Mouse (Mus musculus) megakaryocyte progenitor cell, adult 5-6 weeks (primary cell): Measurements from ENCODE around the gene Fbxw11. TPM values are rescaled to one million over a fixed set of nuclear protein-coding genes. Genes with fewer than 3 reads are reported as not detected.
"Not testable (repeated sequence)": the region's sequence is repeated elsewhere in the genome, so short reads cannot be mapped to it uniquely, and the experiment has no call there.

ENCODE experiments used
- ATAC-seq: replicated peaks from 2 replicates; pipeline ENCODE4 v1.8.0; 2016; ENCODE audit warnings: mild to moderate bottlenecking, moderate TSS enrichment, inconsistent platforms; ENCODE audit not compliant: poor library complexity
- total RNA-seq, 2 experiments: library from RNA; stranded (forward) in 1 of 2; stranded (reverse) in 1 of 2; fragments of 157-497, 149-512 nt in 1 of 2; fragments of 200-1000 nt in 1 of 2; gene quantifications; 2 replicates each; pipeline versions ENCODE4 v1.2.3 to v1.2.4; 2015 to 2017

The Fbxw11 gene
- total RNA-seq (2015) (35.5 and 44.0 TPM in 2 replicates), total RNA-seq (2017) (62.3 and 72.8 TPM in 2 replicates)

GRCm38 (mm10) chr11:32642249-32642876 is at the start of gene Fbxw11:
Gene Fbxw11, plus strand, starts transcription at chr11:32642724.
- ATAC-seq, result peak; percentile 81

DNA sequence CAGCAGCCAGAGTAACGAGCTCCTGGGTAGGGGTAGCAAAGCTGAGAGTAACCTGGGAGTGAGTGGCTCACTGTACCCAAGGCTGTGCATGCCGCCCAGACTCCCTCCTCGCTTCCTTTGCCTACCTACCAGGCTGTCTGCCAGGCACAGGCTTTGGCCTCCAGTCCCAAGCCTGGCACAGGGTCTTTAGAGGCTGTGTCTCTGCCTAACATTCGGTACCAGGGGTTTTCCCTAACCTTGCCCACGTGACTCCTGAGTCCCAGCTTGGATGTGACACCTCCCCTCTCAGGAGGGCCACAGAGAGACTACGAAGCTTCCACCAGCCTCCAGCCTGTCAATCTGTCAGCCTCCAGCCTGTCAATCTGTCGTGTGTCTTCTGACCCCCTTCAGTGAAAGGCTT is 49.4 kb upstream of the Fbxw11 start:
- ATAC-seq, result no peak

GRCm38 (mm10) chr11:32594122-32594521 is 48.4 kb upstream of the Fbxw11 start:
- ATAC-seq, result no peak

DNA sequence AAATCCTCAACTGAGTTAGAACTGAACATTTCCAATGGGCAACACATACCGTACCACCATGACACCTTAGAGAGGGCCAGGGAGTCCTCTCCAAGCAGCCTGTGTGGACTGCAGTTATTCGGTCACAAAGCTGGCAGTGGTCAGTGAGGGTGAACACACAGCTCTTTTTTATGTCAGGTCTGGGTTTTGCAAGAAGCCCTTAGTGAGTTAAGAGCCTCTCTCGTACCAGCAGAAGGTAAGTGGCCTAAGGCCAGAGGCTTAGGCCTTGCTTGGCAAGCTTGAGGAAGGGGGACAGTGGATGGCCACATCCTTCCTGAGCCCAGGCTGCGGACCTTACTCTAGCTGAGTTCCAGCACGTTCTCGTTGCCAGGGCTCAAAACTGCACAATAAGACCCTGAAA is 42.2 kb upstream of the Fbxw11 start:
- no peak for ATAC-seq

GRCm38 (mm10) chr11:32601528-32602323 is 40.8 kb upstream of the Fbxw11 start:
- 0 out of 2 replicates have a peak, but pooled peaks have one; percentile 31 for ATAC-seq

GRCm38 (mm10) chr11:32604663-32605062 is 37.9 kb upstream of the Fbxw11 start:
- ATAC-seq, result no peak

DNA sequence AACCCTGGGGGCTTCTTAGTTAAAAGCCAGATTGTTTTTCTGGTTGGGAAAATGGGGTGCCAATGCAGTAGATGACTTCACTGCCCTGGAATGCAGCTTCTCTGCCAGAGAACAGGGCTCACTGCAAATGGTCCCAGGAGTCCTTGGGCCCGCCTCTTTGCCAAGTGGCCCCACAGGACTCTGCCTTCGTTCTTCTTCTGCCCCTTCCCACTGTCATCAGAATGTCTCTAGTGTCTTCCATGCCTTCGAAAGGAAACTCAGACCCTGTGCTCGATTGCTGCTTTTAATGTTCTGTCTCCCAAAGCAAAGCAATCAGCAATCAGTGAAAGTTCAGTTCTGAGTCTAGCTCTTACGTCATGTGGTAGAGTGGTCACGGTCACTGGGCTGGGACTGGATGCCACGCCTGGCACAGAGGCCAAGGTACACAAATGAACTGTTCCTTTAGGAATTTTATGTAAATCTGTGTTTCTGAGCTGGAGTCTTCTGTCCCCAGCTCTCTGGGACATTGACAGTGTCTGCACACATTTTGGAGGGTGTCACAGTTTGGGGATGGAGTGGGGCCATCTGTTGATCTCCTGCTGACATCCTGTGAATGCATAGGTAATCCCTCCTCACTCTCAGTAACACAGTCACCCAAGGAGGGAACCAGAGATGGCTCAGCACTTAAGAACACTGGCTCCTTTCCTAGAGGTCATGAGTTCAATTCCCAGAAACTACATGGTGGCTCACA is 37.2 kb upstream of the Fbxw11 start:
- ATAC-seq, result no peak

DNA sequence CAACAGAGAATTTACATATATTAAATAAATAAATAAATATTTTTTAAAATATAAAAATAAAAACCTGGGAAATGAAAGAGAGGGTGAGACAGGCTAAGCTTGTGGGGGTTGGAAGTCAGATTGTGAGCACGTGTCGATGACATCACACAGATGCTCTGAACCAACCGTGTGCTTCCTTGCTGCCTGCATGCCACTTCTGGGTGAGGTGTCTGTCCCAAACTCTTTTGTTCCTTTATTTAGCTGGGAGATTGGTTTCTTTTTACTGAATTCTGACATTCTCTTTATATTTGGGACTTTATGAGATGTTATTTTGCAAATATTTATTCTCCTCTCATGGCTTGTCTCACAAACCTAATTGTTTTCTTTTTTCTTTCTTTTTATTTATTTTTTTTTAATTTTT is 36.6 kb upstream of the Fbxw11 start:
- no peak for ATAC-seq

DNA sequence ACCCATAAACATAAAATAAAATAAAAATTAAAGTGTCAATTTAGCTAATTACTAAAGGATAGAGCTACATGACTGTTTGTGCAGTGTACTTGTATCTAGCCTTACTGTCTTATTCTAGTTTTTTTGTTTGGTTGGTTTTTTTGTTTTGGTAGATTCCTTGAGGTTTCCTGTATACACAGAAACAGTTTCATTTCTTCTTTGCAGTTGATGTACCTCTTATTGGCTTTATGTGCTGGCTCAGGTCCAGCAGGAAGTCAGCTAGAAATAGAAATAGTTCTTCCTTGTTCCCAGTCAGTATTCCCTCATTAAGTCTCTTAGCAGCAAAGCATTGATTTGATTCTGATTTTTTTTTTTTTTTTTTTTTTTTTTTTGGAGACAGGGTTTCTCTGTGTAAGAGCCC is 35.2 kb upstream of the Fbxw11 start:
- peak; percentile 39; the same call in 1 of the 2 replicates for ATAC-seq

GRCm38 (mm10) chr11:32610616-32611015 is 31.9 kb upstream of the Fbxw11 start:
- no peak for ATAC-seq

- ATAC-seq, result no peak
These were observed 30.2 kb upstream of the Fbxw11 start for GRCm38 (mm10) chr11:32612304-32612703.

DNA sequence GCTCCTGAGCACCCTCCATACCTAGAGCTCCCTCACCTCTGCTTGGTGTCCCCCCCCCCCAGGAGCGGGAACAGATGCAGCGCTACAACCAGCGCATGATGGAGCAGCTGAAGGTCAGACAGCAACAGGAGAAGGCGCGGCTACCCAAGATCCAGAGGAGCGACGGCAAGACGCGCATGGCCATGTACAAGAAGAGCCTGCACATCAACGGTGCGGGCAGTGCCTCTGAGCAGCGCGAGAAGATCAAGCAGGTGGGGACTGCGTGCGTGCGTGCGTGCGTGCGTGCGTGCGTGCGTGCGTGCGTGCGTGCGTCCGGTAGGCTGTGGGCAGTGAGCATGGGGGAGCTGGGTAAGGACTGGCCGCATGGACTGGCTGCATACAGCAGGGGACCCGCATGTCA is 28.1 kb upstream of the Fbxw11 start:
- no peak for ATAC-seq

GRCm38 (mm10) chr11:32615561-32615960 is 27.0 kb upstream of the Fbxw11 start:
- no peak for ATAC-seq

DNA sequence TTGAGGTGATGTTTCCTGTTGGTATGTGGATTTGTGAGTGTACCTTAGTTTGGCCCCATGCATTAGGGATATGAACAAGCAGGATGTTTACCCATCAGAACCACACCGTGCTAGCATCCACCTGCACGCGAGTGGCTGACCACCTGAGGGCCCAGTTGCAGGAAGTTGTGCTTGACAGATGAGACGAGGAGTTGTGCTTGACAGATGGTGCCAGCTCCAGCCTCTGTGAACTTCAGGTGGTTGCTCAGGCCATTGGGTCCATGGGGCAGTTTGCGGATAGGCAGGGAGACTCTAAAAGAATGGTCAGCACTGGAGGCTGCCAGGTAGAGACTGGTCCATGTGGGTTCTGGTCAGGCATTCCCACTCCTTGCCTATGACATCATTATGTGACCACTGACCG is 26.4 kb upstream of the Fbxw11 start:
- no peak for ATAC-seq

DNA sequence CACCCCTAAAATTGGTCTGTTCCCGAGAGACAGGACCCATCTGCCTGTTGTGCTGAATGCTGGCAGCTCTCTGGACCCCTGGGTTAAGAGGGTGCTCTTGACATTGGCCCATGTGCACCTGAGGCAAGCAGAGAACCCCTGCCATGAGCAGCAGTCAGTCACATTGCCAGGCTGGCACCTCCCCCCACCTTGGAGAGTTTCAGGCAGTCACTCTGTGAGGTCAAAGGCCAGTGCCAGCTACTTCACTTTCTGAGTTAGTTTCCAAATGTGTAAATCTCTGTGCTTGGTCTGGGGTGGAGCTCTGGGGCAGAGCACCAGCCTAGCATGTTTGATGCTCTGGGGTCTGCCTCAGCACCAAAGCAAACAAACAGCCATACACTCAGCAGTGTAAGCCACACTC is 24.5 kb upstream of the Fbxw11 start:
- ATAC-seq, result no peak

- ATAC-seq, result not testable (repeated sequence)
These were observed 23.9 kb upstream of the Fbxw11 start for GRCm38 (mm10) chr11:32618641-32619040.

DNA sequence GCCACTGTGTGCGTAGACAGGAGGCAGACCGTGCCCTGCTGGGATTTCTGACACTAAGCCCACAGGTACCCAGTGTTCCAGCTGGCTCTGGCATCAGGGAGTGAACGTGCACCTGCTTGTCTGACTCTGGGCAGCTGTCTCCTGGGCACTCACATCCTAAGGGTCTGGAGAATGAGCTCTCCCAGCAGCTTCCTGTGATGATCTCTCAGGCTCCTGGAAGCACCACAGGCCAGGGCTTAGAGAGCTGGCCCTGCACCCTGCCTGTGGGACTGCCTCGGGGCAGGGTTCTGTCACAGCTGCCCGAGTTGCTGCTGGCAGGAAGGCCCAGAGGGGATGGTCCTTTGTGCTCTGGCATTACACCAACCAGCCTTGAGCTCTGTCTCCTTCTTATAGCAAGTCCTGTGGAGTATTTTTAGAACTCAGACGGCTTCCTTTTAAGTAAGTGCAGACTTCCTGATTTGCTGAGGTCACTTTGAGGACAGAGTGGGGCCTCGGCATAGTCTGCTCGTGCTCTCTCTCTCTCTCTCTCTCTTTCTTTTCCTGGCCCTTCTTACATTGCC is 23.2 kb upstream of the Fbxw11 start:
- ATAC-seq, result peak; percentile 90

DNA sequence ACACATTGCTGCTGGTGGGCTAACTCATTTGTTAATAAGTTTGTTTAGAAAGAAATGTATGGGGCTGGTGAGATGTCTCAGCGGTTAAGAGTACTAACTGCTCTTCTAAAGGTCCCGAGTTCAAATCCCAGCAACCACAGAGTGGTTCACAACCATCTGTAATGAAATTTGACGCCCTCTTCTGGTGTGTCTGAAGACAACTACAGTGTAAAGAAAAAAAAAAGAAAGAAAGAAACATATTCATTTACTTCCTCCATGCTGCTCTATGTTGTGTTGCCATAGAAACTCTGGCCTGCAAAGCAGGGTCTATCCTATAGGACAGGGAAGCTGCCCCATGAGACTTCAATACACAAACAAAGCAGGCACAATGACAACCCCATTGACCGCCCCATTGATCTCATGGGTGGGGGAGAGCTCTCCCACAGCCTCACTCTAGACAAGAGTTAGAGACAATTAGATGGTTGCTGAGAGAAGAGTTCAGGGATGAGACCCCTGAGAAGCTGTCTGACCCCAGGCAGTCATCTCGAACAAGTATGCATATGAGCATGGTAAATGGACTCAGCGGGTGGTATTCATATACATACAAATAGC is 22.6 kb upstream of the Fbxw11 start:
- ATAC-seq, result peak; percentile 32; the same call in 1 of the 2 replicates

DNA sequence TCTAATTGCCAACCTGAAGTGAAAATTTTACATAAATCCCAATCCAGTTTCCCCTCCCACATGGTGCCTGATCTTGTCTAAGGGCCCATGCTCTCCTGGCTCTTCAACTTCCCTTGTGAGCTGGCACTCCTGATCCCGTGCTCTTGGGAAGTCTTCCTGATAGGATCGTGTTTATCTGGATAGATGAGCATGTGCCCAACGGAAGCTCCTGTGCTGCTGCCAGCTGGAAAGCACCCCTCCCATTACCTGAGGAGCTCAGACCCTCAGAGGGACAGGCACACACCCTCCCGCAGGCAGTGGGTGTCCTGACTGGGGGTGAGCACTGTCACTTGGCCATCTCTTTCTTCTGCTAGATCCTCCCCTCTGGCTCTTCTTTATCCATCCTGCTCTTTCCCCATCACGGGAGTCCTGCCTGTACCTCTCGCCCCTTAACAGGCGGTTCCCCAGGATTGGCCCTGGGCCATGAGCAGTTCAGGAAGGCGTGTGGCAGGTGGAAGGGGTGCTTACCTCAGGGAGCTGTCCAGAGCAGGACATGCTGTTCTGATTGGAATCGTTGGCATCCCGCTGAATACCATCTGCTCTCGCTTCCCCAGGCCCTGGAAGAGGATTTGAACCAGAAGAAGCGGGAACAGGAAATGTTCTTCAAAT is 20.6 kb upstream of the Fbxw11 start:
- no peak for ATAC-seq

- no peak for ATAC-seq
These were observed 19.9 kb upstream of the Fbxw11 start for GRCm38 (mm10) chr11:32622479-32623190.
